Comparison of ENCODE assay signal across 15 mouse cellular contexts in genomic region chr14:120149341-120149741, GRCm38 (mm10).
DNase-seq lines count a peak whose midpoint lies in the region; ATAC-seq and TF ChIP-seq lines count a peak whose summit lies in the region.
"Had no signal": no experiment of that assay in that cellular context is flagged by ENCODE, and none has a peak within 500 bp of the region (broad histone marks: within the 10 kb centered on the region; RNA-seq: fewer than 3 reads in every experiment).

No protein-coding gene starts in this region.

- TF ChIP-seq EP300 in stomach, postnatal 0 days (optimal IDR thresholded peaks at IDR 0.05): no peak

- ATAC-seq in embryonic facial prominence, embryonic 13.5 days (ENCODE audit: insufficient number of reproducible peaks, insufficient read depth, low FRiP score, low TSS enrichment, low read depth): 0 out of 2 replicates have a peak, but pooled peaks have one; percentile 22
- ATAC-seq in stomach, postnatal 0 days (ENCODE audit: low FRiP score, low TSS enrichment): no peak
- ATAC-seq: liver, postnatal 0 days; Patski had no signal

- peak overlapping the region; percentile 47 for H3K4me2 ChIP-seq in embryonic facial prominence, embryonic 13.5 days
- no peak overlapping the region for H3K4me2 ChIP-seq in stomach, postnatal 0 days (replicated peaks; ENCODE audit: low read depth)
- H3K4me2 ChIP-seq: hindbrain, embryonic 15.5 days had no signal

- H3K9ac ChIP-seq in embryonic facial prominence, embryonic 13.5 days: no peak overlapping the region
- H3K9ac ChIP-seq in stomach, postnatal 0 days (ENCODE audit: low read length): no peak overlapping the region
- H3K9ac ChIP-seq: hindbrain, embryonic 15.5 days; liver, postnatal 0 days had no signal

- no peak for TF ChIP-seq CTCF in stomach, postnatal 0 days (IDR thresholded peaks at IDR 0.05; ENCODE audit: low read depth)

- 66% methylated on average over 11 of the region's 11 CpGs for WGBS in embryonic facial prominence, embryonic 13.5 days
- 91% methylated on average over 11 of the region's 11 CpGs for WGBS in limb, embryonic 10.5 days
- 82% methylated on average over 11 of the region's 11 CpGs for WGBS in stomach, postnatal 0 days

- peak; percentile 19 for DNase-seq in R1 (ENCODE audit: low read depth, low spot score)
- DNase-seq in layer of hippocampus, adult 9-10 months (ENCODE audit: low spot score): peak; percentile 50
- DNase-seq in limb, embryonic 10.5 days (ENCODE audit: low spot score): no peak
- no peak for DNase-seq in kidney, postnatal 10 days
- no peak for DNase-seq in stomach, postnatal 0 days (ENCODE audit: low spot score)
- DNase-seq in gastrocnemius, adult 8-10 months (ENCODE audit: low spot score in 2 of 2): no peak
- no peak for DNase-seq in liver
- DNase-seq: adrenal gland, adult 8-10 months; heart, adult 11 months; kidney, adult 8-10 months; liver, postnatal 0 days; spleen, adult 18-20 months had no signal

- no peaks in the 10 kb centered on the region for H3K36me3 ChIP-seq in embryonic facial prominence, embryonic 13.5 days
- no peaks in the 10 kb centered on the region for H3K36me3 ChIP-seq in limb, embryonic 10.5 days
- H3K36me3 ChIP-seq in stomach, postnatal 0 days (ENCODE audit: control insufficient read depth, insufficient read depth, low read length): no peaks in the 10 kb centered on the region
- H3K36me3 ChIP-seq: hindbrain, embryonic 15.5 days had no signal

- no peaks in the 10 kb centered on the region for H3K9me3 ChIP-seq in embryonic facial prominence, embryonic 13.5 days
- H3K9me3 ChIP-seq in limb, embryonic 10.5 days (replicated peaks): no peaks in the 10 kb centered on the region
- no peaks in the 10 kb centered on the region for H3K9me3 ChIP-seq in stomach, postnatal 0 days (ENCODE audit: control insufficient read depth, low read length)
- H3K9me3 ChIP-seq: hindbrain, embryonic 15.5 days had no signal

- H3K27ac ChIP-seq in embryonic facial prominence, embryonic 13.5 days: peak overlapping the region; percentile 91
- peak overlapping the region; percentile 30; the same call in 1 of the 2 replicates for H3K27ac ChIP-seq in limb, embryonic 10.5 days
- no peak overlapping the region for H3K27ac ChIP-seq in stomach, postnatal 0 days (replicated peaks)
- H3K27ac ChIP-seq: hindbrain, embryonic 15.5 days had no signal

- no peak overlapping the region for H3K4me3 ChIP-seq in embryonic facial prominence, embryonic 13.5 days
- no peak overlapping the region for H3K4me3 ChIP-seq in limb, embryonic 10.5 days
- H3K4me3 ChIP-seq in stomach, postnatal 0 days (ENCODE audit: low read depth, low read length): no peak overlapping the region
- H3K4me3 ChIP-seq: hindbrain, embryonic 15.5 days had no signal

- H3K4me1 ChIP-seq in embryonic facial prominence, embryonic 13.5 days: peaks cover 46% of the 10 kb centered on the region
- peaks cover 36% of the 10 kb centered on the region for H3K4me1 ChIP-seq in limb, embryonic 10.5 days
- no peaks in the 10 kb centered on the region for H3K4me1 ChIP-seq in stomach, postnatal 0 days (replicated peaks; ENCODE audit: control insufficient read depth, insufficient read depth)

- no peaks in the 10 kb centered on the region for H3K27me3 ChIP-seq in embryonic facial prominence, embryonic 13.5 days
- peaks cover 4% of the 10 kb centered on the region; the same call in 1 of the 2 replicates for H3K27me3 ChIP-seq in limb, embryonic 10.5 days (ENCODE audit: low read depth, poor library complexity, severe bottlenecking)
- no peaks in the 10 kb centered on the region for H3K27me3 ChIP-seq in stomach, postnatal 0 days (ENCODE audit: control insufficient read depth, insufficient read depth, low read length)
- H3K27me3 ChIP-seq: hindbrain, embryonic 15.5 days had no signal

Comparison
In these comparisons a context has a peak if more than half of its experiments do, and no peak if none do; other contexts are left out.
1. DNase-seq: peak in R1 (single experiment) and layer of hippocampus, adult 9-10 months (single experiment); none in limb, embryonic 10.5 days (single experiment), kidney, postnatal 10 days (single experiment), stomach, postnatal 0 days (single experiment), gastrocnemius, adult 8-10 months (0 of 2) and liver (single experiment).